Mouse (Mus musculus) forebrain, embryonic 14.5 days (tissue): Measurements from ENCODE around the gene Sptan1. TPM values are rescaled to one million over a fixed set of nuclear protein-coding genes. Genes with fewer than 3 reads are reported as not detected.

Source experiments
- ATAC-seq: fragments of 200-750 bp; cut with Nextera tagmentation; 2 replicates; pipeline ENCODE4 v1.8.0; 2017; ENCODE audit warnings: mild to moderate bottlenecking, moderate library complexity
- DNase-seq: peaks from one replicate; pipeline ENCODE4 v3.0.0-alpha.2; 2015; ENCODE audit warnings: low spot score
- H3K27ac ChIP-seq: fragments of 300-500 bp; sonication (generic); 2 replicates; pipeline ENCODE4 v1.5.1; 2014; ENCODE audit warnings: low read depth, mild to moderate bottlenecking, control low read depth, low read length, moderate library complexity
- H3K27me3 ChIP-seq: fragments of 300-500 bp; sonication (generic); replicated peaks from 2 replicates; pipeline ENCODE4 v1.6.1; 2014; ENCODE audit warnings: low read length, control low read depth, mixed read lengths; ENCODE audit not compliant: control insufficient read depth, insufficient read depth
- H3K36me3 ChIP-seq: fragments of 300-500 bp; sonication (generic); 2 replicates; pipeline ENCODE4 v1.6.1; 2014; ENCODE audit warnings: low read length, control low read depth; ENCODE audit not compliant: control insufficient read depth, insufficient read depth
- H3K4me1 ChIP-seq: fragments of 300-500 bp; sonication (generic); 2 replicates; pipeline ENCODE4 v1.6.1; 2014; ENCODE audit warnings: antibody characterized with exemption, low read length, control low read depth; ENCODE audit not compliant: control insufficient read depth, insufficient read depth
- H3K4me2 ChIP-seq: fragments of 300-500 bp; sonication (generic); 2 replicates; pipeline ENCODE4 v1.6.1; 2014; ENCODE audit warnings: mild to moderate bottlenecking, control low read depth, low read length
- H3K4me3 ChIP-seq: fragments of 300-500 bp; sonication (generic); 2 replicates; pipeline ENCODE4 v1.5.1; 2014; ENCODE audit warnings: low read depth, low read length, control low read depth
- H3K9ac ChIP-seq: fragments of 300-500 bp; sonication (generic); 2 replicates; pipeline ENCODE4 v1.6.1; 2014; ENCODE audit warnings: mild to moderate bottlenecking, low read length, control low read depth, moderate library complexity
- H3K9me3 ChIP-seq: fragments of 300-500 bp; sonication (generic); replicated peaks from 2 replicates; pipeline ENCODE4 v1.6.1; 2016; ENCODE audit warnings: low read length, control low read depth, mixed read lengths; ENCODE audit not compliant: control insufficient read depth
- WGBS: fragments of 180-500 bp; shearing (Covaris S2); extraction: QIAGEN DNeasy Blood & Tissue Kit; methylation state at CpG from one replicate; pipeline ENCODE4 v1.1.7; 2014; 5-methylcytosine and 5-hydroxymethylcytosine counted together
- polyA plus RNA-seq: library from polyadenylated mRNA; unstranded; fragments of >200 nt; fragmentation: Nextera tagmentation; extraction: Ambion mirVana; gene quantifications from 2 replicates; pipeline ENCODE4 v1.2.1, GENCODE M21; 2014

The Sptan1 gene
- 310 and 312 TPM in 2 replicates for polyA plus RNA-seq

DNA sequence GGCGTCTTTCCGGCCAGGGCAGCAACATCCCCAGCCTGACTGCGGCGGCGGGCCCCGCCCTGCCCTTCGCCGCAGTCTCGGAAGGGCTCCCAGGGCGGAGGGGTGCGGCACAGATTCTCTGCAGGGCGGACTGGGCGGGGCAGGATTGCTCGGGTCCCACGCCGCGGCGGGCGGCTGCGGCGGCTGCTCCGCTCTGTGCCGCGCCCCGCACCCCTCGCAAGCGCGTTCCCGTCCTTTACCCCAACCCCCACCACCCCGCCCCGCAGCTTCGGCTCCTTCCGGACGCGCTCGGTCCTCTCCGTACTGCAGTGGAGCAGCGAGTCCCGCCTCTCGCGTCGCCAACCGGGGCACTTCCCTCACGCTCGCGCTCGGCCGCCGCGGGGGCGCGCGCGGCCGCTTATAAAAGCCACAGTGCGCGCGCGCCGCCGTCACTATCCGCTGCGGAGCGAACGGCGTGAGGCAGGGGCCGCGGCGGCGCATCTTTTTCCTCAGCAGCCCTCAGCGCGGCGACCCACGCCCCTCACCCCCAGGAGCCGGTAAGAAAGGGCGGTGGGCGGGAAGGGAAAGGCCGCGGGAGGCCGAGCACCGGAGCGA is at the start of gene Sptan1:
Sptan1 (plus strand) TSS at position 311 of the 594 bp plus-strand sequence.
- under 1% methylated on average over 76 of the region's 82 CpGs for WGBS
- Histone ChIP-seq H3K27me3 (no peaks in the 10 kb centered on the region), H3K9ac (peak within 1 kb of the TSS; percentile 99), H3K4me2 (peak within 1 kb of the TSS; percentile 76), H3K27ac (peak within 1 kb of the TSS; percentile 92), H3K4me3 (peak within 1 kb of the TSS; percentile 97), H3K36me3 (peaks cover 23% of the 10 kb centered on the region; the same call in 1 of the 2 replicates), H3K9me3 (no peaks in the 10 kb centered on the region), H3K4me1 (peaks cover 47% of the 10 kb centered on the region)
- ATAC-seq (peak; percentile 99), DNase-seq (peak; percentile 98)

- Histone ChIP-seq H3K9me3 (no peaks in the 10 kb centered on the region), H3K27me3 (no peaks in the 10 kb centered on the region), H3K9ac (no peak overlapping the region), H3K36me3 (peaks cover 92% of the 10 kb centered on the region), H3K27ac (no peak overlapping the region), H3K4me1 (no peaks in the 10 kb centered on the region), H3K4me3 (no peak overlapping the region), H3K4me2 (no peak overlapping the region)
- 96% methylated on average over 11 of the region's 11 CpGs for WGBS
- no peak for DNase-seq
- no peak for ATAC-seq
Measured at GRCm38 (mm10) chr2:29917621-29918020, 47.7 kb upstream of the Sptan1 start.

DNA sequence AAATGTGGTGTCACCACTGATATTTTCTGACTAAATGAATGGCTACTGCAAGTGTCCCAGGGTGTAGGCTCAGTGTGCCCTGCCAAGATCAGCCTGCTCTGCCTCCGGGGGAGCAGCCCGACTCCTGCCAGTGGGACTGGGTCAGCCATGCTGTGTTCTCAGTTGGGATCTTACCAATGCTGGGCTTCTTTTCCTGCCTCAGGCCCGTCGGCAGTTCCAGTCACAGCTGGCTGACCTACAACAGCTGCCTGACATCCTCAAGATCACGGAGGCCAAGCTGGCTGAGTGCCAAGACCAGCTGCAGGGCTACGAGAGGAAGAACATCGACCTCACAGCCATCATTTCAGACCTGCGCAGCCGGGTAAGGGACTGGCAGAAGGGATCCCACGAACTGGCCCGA is 43.3 kb upstream of the Sptan1 start:
- Histone ChIP-seq H3K9ac (no peak overlapping the region), H3K9me3 (no peaks in the 10 kb centered on the region), H3K27ac (no peak overlapping the region), H3K4me3 (no peak overlapping the region), H3K4me2 (no peak overlapping the region), H3K4me1 (no peaks in the 10 kb centered on the region), H3K36me3 (peaks cover 95% of the 10 kb centered on the region), H3K27me3 (no peaks in the 10 kb centered on the region)
- 72% methylated on average over 11 of the region's 11 CpGs for WGBS
- peak; percentile 4 for DNase-seq
- no peak for ATAC-seq

GRCm38 (mm10) chr2:29926542-29926941 is 38.8 kb upstream of the Sptan1 start:
- Histone ChIP-seq H3K27me3 (no peaks in the 10 kb centered on the region), H3K4me1 (no peaks in the 10 kb centered on the region), H3K36me3 (peaks cover 98% of the 10 kb centered on the region), H3K27ac (no peak overlapping the region), H3K9me3 (no peaks in the 10 kb centered on the region), H3K4me2 (no peak overlapping the region), H3K4me3 (no peak overlapping the region), H3K9ac (no peak overlapping the region)
- DNase-seq (no peak), ATAC-seq (no peak)
- 89% methylated on average over 5 of the region's 5 CpGs for WGBS

DNA sequence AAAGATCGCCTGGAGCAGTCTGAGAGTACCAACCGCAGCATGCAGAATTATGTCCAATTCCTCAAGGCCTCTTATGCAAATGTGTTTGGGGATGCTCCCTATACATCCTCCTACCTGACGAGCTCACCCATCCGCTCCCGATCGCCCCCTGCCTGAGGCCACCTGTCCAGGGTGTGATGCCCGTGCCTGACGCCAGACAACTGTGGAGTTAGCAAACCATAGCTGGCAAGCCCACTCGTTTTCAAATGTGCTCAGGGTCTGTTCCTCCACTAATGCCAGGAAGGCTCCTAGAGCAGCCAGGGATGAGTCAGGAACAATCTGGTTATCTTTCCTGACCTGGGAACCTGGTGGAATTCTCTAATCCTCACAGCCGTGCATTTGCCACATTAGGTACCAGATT is 34.9 kb upstream of the Sptan1 start:
- ATAC-seq = no peak
- Histone ChIP-seq H3K4me3 (no peak overlapping the region), H3K27ac (no peak overlapping the region), H3K9ac (no peak overlapping the region), H3K9me3 (no peaks in the 10 kb centered on the region), H3K36me3 (peaks cover 58% of the 10 kb centered on the region), H3K4me2 (no peak overlapping the region), H3K4me1 (no peaks in the 10 kb centered on the region), H3K27me3 (no peaks in the 10 kb centered on the region)
- WGBS = 84% methylated on average over 10 of the region's 10 CpGs
- no peak for DNase-seq

GRCm38 (mm10) chr2:29931194-29931593 is 34.2 kb upstream of the Sptan1 start:
- H3K9me3 ChIP-seq = no peaks in the 10 kb centered on the region
- no peak overlapping the region for H3K4me2 ChIP-seq
- H3K4me3 ChIP-seq = no peak overlapping the region
- no peak overlapping the region for H3K9ac ChIP-seq
- ATAC-seq (no peak), DNase-seq (no peak)
- H3K27ac ChIP-seq = no peak overlapping the region
- 84% methylated on average over 6 of the region's 6 CpGs for WGBS
- H3K27me3 ChIP-seq = no peaks in the 10 kb centered on the region
- H3K4me1 ChIP-seq = peaks cover 5% of the 10 kb centered on the region
- H3K36me3 ChIP-seq = peaks cover 51% of the 10 kb centered on the region

GRCm38 (mm10) chr2:29934906-29935599 is 30.3 kb upstream of the Sptan1 start, which contains the start of gene Gle1:
Gene Gle1 (plus strand): TSS chr2:29935426.
- Histone ChIP-seq H3K27me3 (no peaks in the 10 kb centered on the region), H3K9me3 (no peaks in the 10 kb centered on the region), H3K4me3 (peak within 1 kb of the TSS; percentile 82), H3K4me1 (peaks cover 5% of the 10 kb centered on the region), H3K9ac (peak within 1 kb of the TSS; percentile 60), H3K4me2 (peak within 1 kb of the TSS; percentile 79), H3K36me3 (peaks cover 44% of the 10 kb centered on the region), H3K27ac (peak within 1 kb of the TSS; percentile 74)
- ATAC-seq (peak; percentile 99), DNase-seq (peak; percentile 97)
- WGBS = 3% methylated on average over 44 of the region's 44 CpGs

DNA sequence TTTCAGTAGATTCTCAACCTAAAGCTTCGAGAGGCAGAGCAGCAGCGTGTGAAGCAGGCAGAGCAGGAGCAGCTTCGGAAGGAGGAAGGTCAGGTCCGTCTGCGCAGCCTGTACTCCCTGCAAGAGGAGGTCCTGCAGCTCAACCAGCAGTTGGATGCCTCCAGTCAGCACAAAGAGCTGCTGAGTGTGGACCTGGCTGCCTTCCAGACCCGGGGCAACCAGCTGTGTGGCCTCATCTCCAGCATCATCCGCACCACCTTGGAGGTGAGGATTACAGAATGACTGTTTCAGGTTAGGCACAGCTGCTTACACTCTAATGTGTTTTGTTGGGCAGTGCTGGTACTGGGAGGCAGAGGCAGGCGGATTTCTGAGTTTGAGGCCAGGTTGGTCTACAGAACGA is 25.3 kb upstream of the Sptan1 start:
- no peak overlapping the region for H3K4me3 ChIP-seq
- no peak overlapping the region for H3K27ac ChIP-seq
- no peak for ATAC-seq
- no peaks in the 10 kb centered on the region for H3K27me3 ChIP-seq
- no peak overlapping the region for H3K9ac ChIP-seq
- peaks cover 76% of the 10 kb centered on the region for H3K36me3 ChIP-seq
- no peak overlapping the region for H3K4me2 ChIP-seq
- 90% methylated on average over 9 of the region's 9 CpGs for WGBS
- peaks cover 5% of the 10 kb centered on the region for H3K4me1 ChIP-seq
- no peak for DNase-seq
- H3K9me3 ChIP-seq = no peaks in the 10 kb centered on the region

GRCm38 (mm10) chr2:29940826-29941225 is 24.5 kb upstream of the Sptan1 start:
- DNase-seq = no peak
- Histone ChIP-seq H3K27ac (no peak overlapping the region), H3K4me1 (peaks cover 4% of the 10 kb centered on the region), H3K27me3 (no peaks in the 10 kb centered on the region), H3K9me3 (no peaks in the 10 kb centered on the region), H3K4me3 (no peak overlapping the region), H3K4me2 (no peak overlapping the region), H3K36me3 (peaks cover 83% of the 10 kb centered on the region), H3K9ac (no peak overlapping the region)
- no peak for ATAC-seq
- WGBS = 87% methylated on average over 7 of the region's 7 CpGs
